Mouse (Mus musculus) neural tube, embryonic 12.5 days (tissue): ENCODE data around the gene Adgrl2. TPM values are rescaled to one million over a fixed set of nuclear protein-coding genes. Genes with fewer than 3 reads are reported as not detected.

Experiments used
- ATAC-seq: fragments of 200-750 bp; cut with Nextera tagmentation; 2 replicates; pipeline ENCODE4 v1.8.0; 2017; ENCODE audit warnings: low read depth, mild to moderate bottlenecking, moderate TSS enrichment, moderate library complexity; ENCODE audit not compliant: low FRiP score
- H3K27ac ChIP-seq: fragments of 300-500 bp; sonication (generic); 2 replicates; pipeline ENCODE4 v1.5.1; 2016
- H3K27me3 ChIP-seq: fragments of 300-500 bp; sonication (generic); replicated peaks from 2 replicates; pipeline ENCODE4 v1.6.1; 2016; ENCODE audit warnings: mild to moderate bottlenecking
- H3K36me3 ChIP-seq: fragments of 300-500 bp; sonication (generic); 2 replicates; pipeline ENCODE4 v1.6.1; 2016; ENCODE audit warnings: mild to moderate bottlenecking
- H3K4me1 ChIP-seq: fragments of 300-500 bp; sonication (generic); 2 replicates; pipeline ENCODE4 v1.6.1; 2016
- H3K4me2 ChIP-seq: fragments of 300-500 bp; sonication (generic); replicated peaks from 2 replicates; pipeline ENCODE4 v1.6.1; 2016; ENCODE audit warnings: mild to moderate bottlenecking
- H3K4me3 ChIP-seq: fragments of 300-500 bp; sonication (generic); 2 replicates; pipeline ENCODE4 v1.5.1; 2016
- H3K9ac ChIP-seq: fragments of 300-500 bp; sonication (generic); 2 replicates; pipeline ENCODE4 v1.6.1; 2016; ENCODE audit warnings: mild to moderate bottlenecking
- H3K9me3 ChIP-seq: fragments of 300-500 bp; sonication (generic); 2 replicates; pipeline ENCODE4 v1.6.1; 2016; ENCODE audit warnings: mild to moderate bottlenecking
- WGBS: fragments of 180-500 bp; shearing (Covaris S2); methylation state at CpG from one replicate; pipeline ENCODE4 v1.1.7; 2016; 5-methylcytosine and 5-hydroxymethylcytosine counted together
- polyA plus RNA-seq: library from polyadenylated mRNA; unstranded; fragments of >200 nt; fragmentation: Nextera tagmentation; extraction: Ambion mirVana; gene quantifications from 2 replicates; pipeline ENCODE4 v1.2.1, GENCODE M21; 2016

Gene Adgrl2
- polyA plus RNA-seq, 1 experiment from 2014 or later, result 102 TPM

GRCm38 (mm10) chr3:148988293-148988995 is 1.9 kb downstream of the Adgrl2 start:
- peaks cover 21% of the 10 kb centered on the region for H3K4me1 ChIP-seq
- H3K27me3 ChIP-seq, result no peaks in the 10 kb centered on the region
- peak; percentile 1; the same call in 1 of the 2 replicates for ATAC-seq
- H3K36me3 ChIP-seq, result no peaks in the 10 kb centered on the region
- H3K27ac ChIP-seq, result peak overlapping the region; percentile 99
- no peaks in the 10 kb centered on the region for H3K9me3 ChIP-seq
- peak overlapping the region; percentile 90 for H3K4me3 ChIP-seq
- WGBS, result under 1% methylated on average over 84 of the region's 84 CpGs
- H3K4me2 ChIP-seq, result peak overlapping the region; percentile 76
- H3K9ac ChIP-seq, result peak overlapping the region; percentile 97

GRCm38 (mm10) chr3:148987591-148988292 is 2.6 kb downstream of the Adgrl2 start:
- Histone ChIP-seq H3K36me3 (no peaks in the 10 kb centered on the region), H3K9ac (peak overlapping the region; percentile 97), H3K4me3 (peak overlapping the region; percentile 90), H3K9me3 (no peaks in the 10 kb centered on the region), H3K27me3 (no peaks in the 10 kb centered on the region), H3K4me2 (peak overlapping the region; percentile 76), H3K27ac (peak overlapping the region; percentile 99), H3K4me1 (peaks cover 21% of the 10 kb centered on the region)
- under 1% methylated on average over 45 of the region's 45 CpGs for WGBS
- ATAC-seq, result peak; percentile 58

- peak overlapping the region; percentile 97 for H3K9ac ChIP-seq
- WGBS, result under 1% methylated on average over 27 of the region's 27 CpGs
- ATAC-seq, result peak; percentile 15; the same call in 1 of the 2 replicates
These were observed 3.3 kb downstream of the Adgrl2 start for GRCm38 (mm10) chr3:148986894-148987590.

GRCm38 (mm10) chr3:148986296-148986893 is 4.0 kb downstream of the Adgrl2 start:
- Histone ChIP-seq H3K9me3 (no peaks in the 10 kb centered on the region), H3K27ac (no peak overlapping the region), H3K4me3 (peak overlapping the region; percentile 90), H3K9ac (peak overlapping the region; percentile 97), H3K4me1 (peaks cover 26% of the 10 kb centered on the region), H3K36me3 (no peaks in the 10 kb centered on the region), H3K27me3 (no peaks in the 10 kb centered on the region), H3K4me2 (peak overlapping the region; percentile 76)
- under 1% methylated on average over 17 of the region's 17 CpGs for WGBS
- ATAC-seq, result no peak

More at GRCm38 (mm10) chr3:148986894-148987590, 3.3 kb downstream of the Adgrl2 start:
- Histone ChIP-seq H3K4me1 (peaks cover 21% of the 10 kb centered on the region), H3K27ac (peak overlapping the region; percentile 99), H3K27me3 (no peaks in the 10 kb centered on the region), H3K9me3 (no peaks in the 10 kb centered on the region), H3K36me3 (no peaks in the 10 kb centered on the region), H3K4me3 (peak overlapping the region; percentile 90), H3K4me2 (peak overlapping the region; percentile 76)

- Histone ChIP-seq H3K9ac (no peak overlapping the region), H3K27me3 (no peaks in the 10 kb centered on the region), H3K9me3 (no peaks in the 10 kb centered on the region), H3K4me2 (peak overlapping the region; percentile 76), H3K27ac (no peak overlapping the region), H3K4me1 (peaks cover 21% of the 10 kb centered on the region), H3K4me3 (no peak overlapping the region), H3K36me3 (no peaks in the 10 kb centered on the region)
- 40% methylated on average over 6 of the region's 6 CpGs for WGBS
- ATAC-seq, result no peak
These were observed 6.0 kb downstream of the Adgrl2 start for GRCm38 (mm10) chr3:148984326-148984725.

- no peak overlapping the region for H3K4me2 ChIP-seq
- 85% methylated on average over 4 of the region's 4 CpGs for WGBS
- H3K36me3 ChIP-seq, result no peaks in the 10 kb centered on the region
- no peak overlapping the region for H3K4me3 ChIP-seq
- H3K9ac ChIP-seq, result no peak overlapping the region
- no peaks in the 10 kb centered on the region for H3K9me3 ChIP-seq
- H3K27me3 ChIP-seq, result no peaks in the 10 kb centered on the region
- H3K27ac ChIP-seq, result no peak overlapping the region
- peaks cover 32% of the 10 kb centered on the region for H3K4me1 ChIP-seq
- ATAC-seq, result no peak
These were observed 8.0 kb downstream of the Adgrl2 start for GRCm38 (mm10) chr3:148982370-148982769.

- no peak overlapping the region for H3K9ac ChIP-seq
These were observed 8.6 kb downstream of the Adgrl2 start for GRCm38 (mm10) chr3:148981776-148982175.

GRCm38 (mm10) chr3:148978541-148978940 is 11.8 kb downstream of the Adgrl2 start:
- Histone ChIP-seq H3K4me3 (no peak overlapping the region), H3K36me3 (no peaks in the 10 kb centered on the region), H3K27me3 (no peaks in the 10 kb centered on the region), H3K4me2 (no peak overlapping the region), H3K9me3 (no peaks in the 10 kb centered on the region), H3K4me1 (peaks cover 23% of the 10 kb centered on the region), H3K9ac (no peak overlapping the region), H3K27ac (no peak overlapping the region)
- WGBS, result 72% methylated on average over 8 of the region's 8 CpGs
- no peak for ATAC-seq

More at GRCm38 (mm10) chr3:148981776-148982175, 8.6 kb downstream of the Adgrl2 start:
- H3K9me3 ChIP-seq, result no peaks in the 10 kb centered on the region
- WGBS, result 47% methylated on average over 8 of the region's 8 CpGs
- H3K27ac ChIP-seq, result no peak overlapping the region
- H3K4me1 ChIP-seq, result peaks cover 38% of the 10 kb centered on the region
- H3K36me3 ChIP-seq, result no peaks in the 10 kb centered on the region
- no peak for ATAC-seq
- H3K4me2 ChIP-seq, result peak overlapping the region; percentile 18
- no peak overlapping the region for H3K4me3 ChIP-seq
- H3K27me3 ChIP-seq, result no peaks in the 10 kb centered on the region

- WGBS, result 80% methylated on average over 6 of the region's 6 CpGs
- no peak for ATAC-seq
- H3K36me3 ChIP-seq, result no peaks in the 10 kb centered on the region
- no peak overlapping the region for H3K9ac ChIP-seq
- peaks cover 23% of the 10 kb centered on the region for H3K4me1 ChIP-seq
- H3K4me3 ChIP-seq, result no peak overlapping the region
- H3K27me3 ChIP-seq, result no peaks in the 10 kb centered on the region
- no peaks in the 10 kb centered on the region for H3K9me3 ChIP-seq
- H3K27ac ChIP-seq, result no peak overlapping the region
- H3K4me2 ChIP-seq, result peak overlapping the region; percentile 52; the same call in 1 of the 2 replicates
These were observed 12.5 kb downstream of the Adgrl2 start for GRCm38 (mm10) chr3:148977838-148978237.

- peak overlapping the region; percentile 18; the same call in 1 of the 2 replicates for H3K4me3 ChIP-seq
These were observed 13.2 kb downstream of the Adgrl2 start for GRCm38 (mm10) chr3:148977124-148977529.

GRCm38 (mm10) chr3:148971893-148972596 is 18.3 kb downstream of the Adgrl2 start:
- no peaks in the 10 kb centered on the region for H3K36me3 ChIP-seq
- H3K9me3 ChIP-seq, result no peaks in the 10 kb centered on the region
- H3K4me1 ChIP-seq, result peaks cover 4% of the 10 kb centered on the region
- 90% methylated on average over 11 of the region's 11 CpGs for WGBS
- H3K4me3 ChIP-seq, result no peak overlapping the region
- H3K27ac ChIP-seq, result no peak overlapping the region
- ATAC-seq, result no peak
- no peak overlapping the region for H3K4me2 ChIP-seq
- H3K9ac ChIP-seq, result no peak overlapping the region
- no peaks in the 10 kb centered on the region for H3K27me3 ChIP-seq

More at GRCm38 (mm10) chr3:148977124-148977529, 13.2 kb downstream of the Adgrl2 start:
- peak; percentile 77 for ATAC-seq
- Histone ChIP-seq H3K36me3 (no peaks in the 10 kb centered on the region), H3K27me3 (no peaks in the 10 kb centered on the region), H3K4me1 (peaks cover 23% of the 10 kb centered on the region), H3K27ac (no peak overlapping the region), H3K4me2 (peak overlapping the region; percentile 52), H3K9ac (no peak overlapping the region), H3K9me3 (no peaks in the 10 kb centered on the region)
- WGBS, result 16% methylated on average over 16 of the region's 16 CpGs
